Mouse (Mus musculus) heart, embryonic 14.5 days (tissue): ENCODE results near the gene Sncb. TPM values are rescaled to one million over a fixed set of nuclear protein-coding genes. Genes with fewer than 3 reads are reported as not detected.

ENCODE experiments used
- ATAC-seq: fragments of 200-750 bp; cut with Nextera tagmentation; 2 replicates; pipeline ENCODE4 v1.8.0; 2017; ENCODE audit warnings: low read depth, moderate TSS enrichment; ENCODE audit not compliant: insufficient number of reproducible peaks, insufficient read depth, low FRiP score
- H3K27ac ChIP-seq, 2 experiments: fragments of 200-500 bp in 1 of 2; fragments of 300-500 bp in 1 of 2; sonication (generic) in 1 of 2; replicated peaks in 1 of 2; 2 replicates each; pipeline ENCODE4 v1.5.1; 2012 to 2014; ENCODE audit warnings: low read depth in 2 of 2, low read length in 2 of 2, control low read depth in 1 of 2, mild to moderate bottlenecking in 1 of 2, mixed read lengths in 1 of 2; ENCODE audit not compliant: control insufficient read depth in 1 of 2, insufficient read depth in 1 of 2
- H3K27me3 ChIP-seq: fragments of 300-500 bp; sonication (generic); 2 replicates; pipeline ENCODE4 v1.6.1; 2014; ENCODE audit warnings: mild to moderate bottlenecking, low read length, control low read depth; ENCODE audit not compliant: control insufficient read depth, insufficient read depth
- H3K36me3 ChIP-seq: fragments of 300-500 bp; sonication (generic); 2 replicates; pipeline ENCODE4 v1.6.1; 2014; ENCODE audit warnings: mild to moderate bottlenecking, control low read depth, low read length, mixed read lengths; ENCODE audit not compliant: control insufficient read depth, insufficient read depth
- H3K4me1 ChIP-seq, 2 experiments: fragments of 200-500 bp in 1 of 2; fragments of 300-500 bp in 1 of 2; sonication (generic) in 1 of 2; 2 replicates each; pipeline ENCODE4 v1.6.1; 2012 to 2014; ENCODE audit warnings: low read length in 2 of 2, control low read depth in 1 of 2, mixed read lengths in 1 of 2; ENCODE audit not compliant: control insufficient read depth in 2 of 2, insufficient read depth in 2 of 2
- H3K4me2 ChIP-seq: fragments of 300-500 bp; sonication (generic); 2 replicates; pipeline ENCODE4 v1.6.1; 2014; ENCODE audit warnings: mild to moderate bottlenecking, low read length
- H3K4me3 ChIP-seq, 2 experiments: fragments of 200-500 bp in 1 of 2; fragments of 300-500 bp in 1 of 2; sonication (generic) in 1 of 2; 2 replicates each; pipeline ENCODE4 v1.5.1; 2012 to 2014; ENCODE audit warnings: low read length in 2 of 2, mild to moderate bottlenecking in 2 of 2, control low read depth in 1 of 2, low read depth in 1 of 2, moderate library complexity in 1 of 2; ENCODE audit not compliant: control insufficient read depth in 1 of 2, insufficient read depth in 1 of 2
- H3K9ac ChIP-seq: fragments of 300-500 bp; sonication (generic); 2 replicates; pipeline ENCODE4 v1.6.1; 2014; ENCODE audit warnings: mild to moderate bottlenecking, low read length
- H3K9me3 ChIP-seq: fragments of 300-500 bp; sonication (generic); 2 replicates; pipeline ENCODE4 v1.6.1; 2016; ENCODE audit warnings: low read length, control low read depth; ENCODE audit not compliant: control insufficient read depth
- WGBS: fragments of 180-500 bp; shearing (Covaris S2); extraction: QIAGEN DNeasy Blood & Tissue Kit; methylation state at CpG from one replicate; pipeline ENCODE4 v1.1.7; 2014; 5-methylcytosine and 5-hydroxymethylcytosine counted together
- polyA plus RNA-seq: library from polyadenylated mRNA; unstranded; fragments of >200 nt; fragmentation: Nextera tagmentation; extraction: Ambion mirVana; gene quantifications from 2 replicates; pipeline ENCODE4 v1.2.1, GENCODE M21; 2014

Gene Sncb
- polyA plus RNA-seq, result not detected in 2 replicates

DNA sequence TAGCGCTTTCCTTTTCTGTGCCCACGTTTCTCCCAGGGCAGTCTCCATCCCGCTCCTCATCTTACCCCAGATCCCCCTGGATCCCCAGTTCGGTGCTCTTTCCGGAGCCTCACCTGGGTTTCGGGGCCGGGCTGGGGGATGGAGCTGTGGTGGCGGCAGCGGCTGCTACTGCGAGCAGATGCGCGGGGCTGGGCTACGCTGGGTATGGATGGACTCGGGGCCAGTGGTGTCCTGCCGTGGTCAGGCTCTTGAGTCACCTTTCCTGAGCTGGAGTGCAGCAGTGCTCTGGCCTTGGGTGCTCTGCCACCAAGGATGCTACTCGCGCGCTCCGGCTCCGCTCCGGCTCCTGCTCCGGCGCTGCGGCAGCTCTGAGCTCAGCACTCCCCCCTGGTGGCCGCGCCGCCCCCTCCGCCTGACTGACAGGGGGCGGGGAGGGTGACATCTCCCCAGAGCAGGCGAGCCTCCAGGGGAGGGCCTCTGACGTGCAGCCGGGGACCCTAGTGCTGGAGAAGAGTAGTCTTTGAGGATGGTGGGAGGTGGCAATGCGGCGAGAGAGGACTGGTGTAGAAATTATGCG lies at the start of gene Sncb:
TSS of gene Sncb (minus strand) at position 404 of the 577 bp plus-strand sequence.
- peaks cover 0 to 7% of the 10 kb centered on the region in 2 experiments; a peak in 1 of 4 replicates for H3K4me1 ChIP-seq
- 2% methylated on average over 35 of the region's 35 CpGs for WGBS
- H3K4me3 ChIP-seq, result peak within 1 kb of the TSS; percentile 4 to 29; a peak in 3 of 4 replicates
- no peak for ATAC-seq
- H3K27ac ChIP-seq, result no peak within 1 kb of the TSS
- H3K4me2 ChIP-seq, result peak within 1 kb of the TSS; percentile 56
- no peak within 1 kb of the TSS for H3K9ac ChIP-seq
- peaks cover 56% of the 10 kb centered on the region for H3K27me3 ChIP-seq
- H3K9me3 ChIP-seq, result no peaks in the 10 kb centered on the region
- no peaks in the 10 kb centered on the region for H3K36me3 ChIP-seq

GRCm38 (mm10) chr13:54813381-54813780 lies 47.0 kb upstream of the Sncb start:
- H3K4me1 ChIP-seq, result no peaks in the 10 kb centered on the region

GRCm38 (mm10) chr13:54811476-54811875 lies 45.1 kb upstream of the Sncb start:
- ATAC-seq, result no peak
- no peaks in the 10 kb centered on the region for H3K4me1 ChIP-seq
- peaks cover 7% of the 10 kb centered on the region for H3K27me3 ChIP-seq
- WGBS, result 57% methylated on average over 7 of the region's 7 CpGs
- H3K9ac ChIP-seq, result no peak overlapping the region
- H3K36me3 ChIP-seq, result no peaks in the 10 kb centered on the region
- no peak overlapping the region for H3K4me3 ChIP-seq
- H3K27ac ChIP-seq, result no peak overlapping the region
- no peaks in the 10 kb centered on the region for H3K9me3 ChIP-seq
- H3K4me2 ChIP-seq, result no peak overlapping the region

More at GRCm38 (mm10) chr13:54813381-54813780, 47.0 kb upstream of the Sncb start:
- H3K9ac ChIP-seq, result no peak overlapping the region
- no peaks in the 10 kb centered on the region for H3K9me3 ChIP-seq
- H3K4me2 ChIP-seq, result no peak overlapping the region
- H3K27me3 ChIP-seq, result 0 out of 2 replicates have a peak, but pooled peaks cover under 1% of the 10 kb centered on the region
- WGBS, result 78% methylated on average over 9 of the region's 9 CpGs
- H3K4me3 ChIP-seq, result no peak overlapping the region
- H3K36me3 ChIP-seq, result no peaks in the 10 kb centered on the region
- ATAC-seq, result no peak
- H3K27ac ChIP-seq, result no peak overlapping the region

- whole genome bisulfite sequencing, result 63% methylated on average over 12 of the region's 12 CpGs
- Histone ChIP-seq H3K4me1 (no peaks in the 10 kb centered on the region), H3K27ac (no peak overlapping the region), H3K9ac (no peak overlapping the region), H3K4me2 (no peak overlapping the region), H3K9me3 (no peaks in the 10 kb centered on the region), H3K36me3 (no peaks in the 10 kb centered on the region), H3K27me3 (peaks cover 30% of the 10 kb centered on the region), H3K4me3 (no peak overlapping the region)
- no peak for ATAC-seq
Observed at GRCm38 (mm10) chr13:54808067-54808466, 41.7 kb upstream of the Sncb start.

DNA sequence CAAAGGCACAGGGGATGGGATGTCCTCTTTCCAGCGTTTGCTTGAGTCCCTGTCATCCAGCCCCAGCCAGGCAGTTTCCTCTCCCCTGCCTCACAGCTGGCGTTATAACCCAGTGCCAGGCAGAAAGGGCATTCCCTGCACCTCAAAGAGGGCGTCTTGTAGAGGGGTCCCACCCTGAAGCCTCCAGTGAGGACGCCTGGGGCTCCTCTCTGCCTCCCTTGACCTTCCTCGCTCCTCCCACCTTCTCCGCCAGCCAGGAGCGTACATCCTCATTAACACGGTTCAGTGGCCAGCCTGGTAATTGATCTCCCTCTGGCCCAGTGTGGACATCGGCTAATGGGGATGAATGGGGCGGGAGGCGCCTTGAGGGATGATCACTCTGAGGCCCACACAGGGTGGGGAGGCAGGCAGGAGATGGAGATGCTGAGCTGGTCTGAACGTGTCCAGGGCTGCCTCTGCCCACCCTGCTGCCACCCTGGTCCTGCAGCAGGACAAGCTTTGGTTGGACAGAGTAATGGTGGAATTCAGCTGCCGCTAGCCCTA lies 40.1 kb upstream of the Sncb start:
- H3K27me3 ChIP-seq, result peaks cover 30% of the 10 kb centered on the region
- whole genome bisulfite sequencing, result 50% methylated on average over 13 of the region's 13 CpGs

DNA sequence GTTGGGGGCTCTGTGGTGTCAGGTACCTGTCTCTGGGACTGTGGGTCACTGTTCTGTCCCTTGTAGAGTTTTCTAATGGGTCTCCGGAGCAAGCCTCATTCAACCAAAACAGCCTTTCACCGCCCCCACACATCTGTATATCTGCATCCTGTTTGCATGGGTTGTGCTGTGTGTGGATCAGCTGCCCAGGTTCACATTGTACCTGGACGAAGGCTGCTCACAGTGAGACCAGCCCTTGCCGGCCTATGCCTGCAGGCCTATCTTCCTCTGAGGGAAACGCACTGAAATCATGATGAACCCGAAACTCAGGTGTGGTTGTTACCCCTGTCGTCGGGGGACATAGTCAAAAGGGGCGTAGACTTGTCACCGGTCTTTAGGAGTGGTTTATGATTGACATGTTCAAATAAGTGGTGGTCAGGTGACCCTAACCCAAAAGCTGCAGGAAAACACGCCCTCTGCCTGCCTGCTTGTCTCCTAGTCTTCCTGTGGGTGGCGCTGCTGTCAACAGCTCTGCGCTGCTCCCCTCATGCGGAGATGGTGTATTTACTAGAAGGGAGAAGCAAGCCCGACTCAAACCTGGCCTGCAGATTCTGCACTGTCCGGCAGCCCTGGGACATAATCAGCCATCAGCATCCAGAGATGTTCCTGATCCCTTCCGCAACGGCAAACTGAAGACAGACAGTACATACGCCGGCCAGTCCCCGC lies 38.9 kb upstream of the Sncb start:
- no peak overlapping the region for H3K4me3 ChIP-seq
- no peaks in the 10 kb centered on the region for H3K4me1 ChIP-seq
- no peaks in the 10 kb centered on the region for H3K36me3 ChIP-seq
- H3K27me3 ChIP-seq, result peaks cover 30% of the 10 kb centered on the region
- no peak for ATAC-seq
- H3K9me3 ChIP-seq, result no peaks in the 10 kb centered on the region
- H3K4me2 ChIP-seq, result no peak overlapping the region
- no peak overlapping the region for H3K9ac ChIP-seq
- WGBS, result 37% methylated on average over 21 of the region's 21 CpGs
- no peak overlapping the region for H3K27ac ChIP-seq

More for the DNA sequence above, 40.1 kb upstream of the Sncb start:
- Histone ChIP-seq H3K9me3 (no peaks in the 10 kb centered on the region), H3K4me3 (no peak overlapping the region), H3K4me1 (no peaks in the 10 kb centered on the region), H3K4me2 (no peak overlapping the region), H3K27ac (no peak overlapping the region), H3K36me3 (no peaks in the 10 kb centered on the region), H3K9ac (no peak overlapping the region)
- no peak for ATAC-seq

DNA sequence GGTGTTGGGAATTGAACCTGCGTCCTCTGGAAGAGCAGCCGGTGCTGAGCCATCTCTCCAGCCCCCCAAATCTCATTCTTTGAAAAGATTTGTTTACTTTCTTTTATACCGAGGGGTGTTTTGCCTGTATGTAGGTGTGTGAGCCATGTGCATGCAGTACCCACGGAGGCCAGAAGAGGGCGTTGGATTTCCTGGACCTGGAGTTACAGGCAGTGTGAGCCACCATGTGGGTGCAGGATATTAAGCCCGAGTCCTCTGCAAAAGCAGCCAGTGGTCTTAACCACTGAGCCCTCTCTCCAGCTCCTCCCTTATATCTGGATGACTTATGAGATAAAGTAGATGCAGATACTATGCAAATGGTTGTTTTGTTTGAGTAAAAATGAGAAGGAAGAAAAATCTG lies 36.6 kb upstream of the Sncb start:
- Histone ChIP-seq H3K27ac (no peak overlapping the region), H3K9me3 (no peaks in the 10 kb centered on the region), H3K4me3 (no peak overlapping the region), H3K27me3 (peaks cover 30% of the 10 kb centered on the region), H3K4me1 (0 out of 4 replicates have a peak, but pooled peaks cover 0 to 2% of the 10 kb centered on the region in 2 experiments), H3K36me3 (no peaks in the 10 kb centered on the region), H3K4me2 (no peak overlapping the region), H3K9ac (no peak overlapping the region)
- WGBS, result 72% methylated on average over 6 of the region's 6 CpGs
- ATAC-seq, result no peak
